Mouse (Mus musculus) megakaryocyte, embryonic 14.5 days (primary cell): ENCODE data around the gene Gm17455. TPM values are rescaled to one million over a fixed set of nuclear protein-coding genes. Genes with fewer than 3 reads are reported as not detected.

ENCODE experiments used
- H3K27me3 ChIP-seq: replicated peaks from 2 replicates; pipeline ENCODE3; 2012; ENCODE audit warnings: inconsistent platforms
- H3K36me3 ChIP-seq: replicated peaks from 2 replicates; pipeline ENCODE3; 2012; ENCODE audit warnings: low read length, inconsistent platforms, mixed read lengths
- H3K4me1 ChIP-seq: 2 replicates; pipeline ENCODE4 v1.6.1; 2012; ENCODE audit warnings: inconsistent platforms
- H3K4me3 ChIP-seq: replicated peaks from 2 replicates; pipeline ENCODE3; 2012; ENCODE audit warnings: moderate library complexity, mild to moderate bottlenecking, inconsistent platforms
- H3K9me3 ChIP-seq: 2 replicates; pipeline ENCODE4 v1.6.1; 2012; ENCODE audit warnings: inconsistent platforms
- FLI1 ChIP-seq: IDR thresholded peaks from 2 replicates; pipeline ENCODE4 v1.6.1; 2012; ENCODE audit warnings: low read length, inconsistent platforms, mixed read lengths
- GATA1 ChIP-seq: IDR thresholded peaks from 3 replicates; pipeline ENCODE4 v1.6.1; 2012; ENCODE audit warnings: mixed read lengths, low read length, inconsistent platforms, borderline replicate concordance
- polyA plus RNA-seq: library from polyadenylated mRNA; stranded (reverse); fragments of >175 nt; gene quantifications from 2 replicates; pipeline ENCODE4 v1.2.3, GENCODE M21; 2012; ENCODE audit warnings: low replicate concordance; ENCODE audit not compliant: insufficient read depth

Gm17455 gene
- polyA plus RNA-seq, 1 experiment = 0.44 TPM

GRCm38 (mm10) chr10:60411794-60412193 is 12.3 kb downstream of the Gm17455 start:
- no peaks in the 10 kb centered on the region for H3K36me3 ChIP-seq
- TF ChIP-seq FLI1 = no peak
- TF ChIP-seq GATA1 = no peak
- peaks cover 89% of the 10 kb centered on the region for H3K27me3 ChIP-seq
- no peak overlapping the region for H3K4me3 ChIP-seq
- H3K9me3 ChIP-seq = no peaks in the 10 kb centered on the region
- peaks cover 13% of the 10 kb centered on the region; the same call in 1 of the 2 replicates for H3K4me1 ChIP-seq

DNA sequence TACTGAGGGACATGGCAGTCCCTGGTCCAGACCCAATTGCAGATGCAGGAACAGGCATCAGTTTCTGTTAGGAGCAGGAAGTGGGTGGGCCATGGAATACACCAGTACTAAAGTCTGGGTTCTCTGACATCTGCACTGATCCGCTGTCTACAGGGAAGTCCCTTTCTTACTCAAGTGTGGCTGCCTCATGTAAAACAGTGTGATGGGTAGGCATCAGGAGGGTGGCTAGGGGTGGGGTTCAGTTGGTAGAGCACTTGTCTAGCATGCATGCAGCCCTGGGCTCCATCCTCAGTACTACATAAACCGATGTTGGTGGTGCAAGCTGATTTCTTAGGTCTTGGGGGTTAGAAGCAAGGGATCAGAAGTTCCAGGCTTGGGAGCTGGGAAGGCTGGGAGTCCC is 14.2 kb downstream of the Gm17455 start:
- TF ChIP-seq GATA1 (no peak), FLI1 (no peak)
- Histone ChIP-seq H3K4me1 (peaks cover 4% of the 10 kb centered on the region; the same call in 1 of the 2 replicates), H3K9me3 (no peaks in the 10 kb centered on the region), H3K27me3 (peaks cover 80% of the 10 kb centered on the region), H3K4me3 (no peak overlapping the region), H3K36me3 (no peaks in the 10 kb centered on the region)

DNA sequence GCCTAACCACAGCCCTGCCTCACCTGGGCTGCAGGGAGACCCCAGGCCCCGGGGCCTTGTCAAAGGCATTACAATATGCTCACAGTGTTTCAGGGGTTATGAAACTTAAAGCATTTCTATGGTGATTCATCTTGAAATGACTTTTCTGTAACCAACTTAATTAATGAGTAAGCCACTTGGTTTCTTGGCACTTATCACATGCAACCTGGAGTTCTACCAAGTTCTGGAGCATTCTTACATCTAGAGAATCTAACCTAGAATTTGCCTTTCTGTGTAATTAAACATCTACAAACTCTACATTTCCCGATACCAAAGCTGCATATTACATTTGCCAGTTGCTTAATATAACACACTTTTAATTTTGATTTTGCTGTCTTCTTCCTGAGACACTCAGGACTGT is 17.5 kb downstream of the Gm17455 start:
- TF ChIP-seq FLI1 (no peak), GATA1 (no peak)
- Histone ChIP-seq H3K4me1 (peaks cover 3% of the 10 kb centered on the region; the same call in 1 of the 2 replicates), H3K4me3 (no peak overlapping the region), H3K27me3 (peaks cover 67% of the 10 kb centered on the region), H3K9me3 (no peaks in the 10 kb centered on the region), H3K36me3 (no peaks in the 10 kb centered on the region)

GRCm38 (mm10) chr10:60418137-60418536 is 18.6 kb downstream of the Gm17455 start:
- no peaks in the 10 kb centered on the region for H3K36me3 ChIP-seq
- TF ChIP-seq FLI1 (no peak), GATA1 (no peak)

GRCm38 (mm10) chr10:60419624-60420023 is 20.1 kb downstream of the Gm17455 start:
- Histone ChIP-seq H3K36me3 (no peaks in the 10 kb centered on the region), H3K9me3 (no peaks in the 10 kb centered on the region), H3K27me3 (peaks cover 53% of the 10 kb centered on the region), H3K4me1 (peaks cover 3% of the 10 kb centered on the region; the same call in 1 of the 2 replicates), H3K4me3 (no peak overlapping the region)
- TF ChIP-seq FLI1 (no peak), GATA1 (no peak)

More at GRCm38 (mm10) chr10:60418137-60418536, 18.6 kb downstream of the Gm17455 start:
- peaks cover 64% of the 10 kb centered on the region for H3K27me3 ChIP-seq
- H3K9me3 ChIP-seq = no peaks in the 10 kb centered on the region
- no peak overlapping the region for H3K4me3 ChIP-seq
- peaks cover 3% of the 10 kb centered on the region; the same call in 1 of the 2 replicates for H3K4me1 ChIP-seq

DNA sequence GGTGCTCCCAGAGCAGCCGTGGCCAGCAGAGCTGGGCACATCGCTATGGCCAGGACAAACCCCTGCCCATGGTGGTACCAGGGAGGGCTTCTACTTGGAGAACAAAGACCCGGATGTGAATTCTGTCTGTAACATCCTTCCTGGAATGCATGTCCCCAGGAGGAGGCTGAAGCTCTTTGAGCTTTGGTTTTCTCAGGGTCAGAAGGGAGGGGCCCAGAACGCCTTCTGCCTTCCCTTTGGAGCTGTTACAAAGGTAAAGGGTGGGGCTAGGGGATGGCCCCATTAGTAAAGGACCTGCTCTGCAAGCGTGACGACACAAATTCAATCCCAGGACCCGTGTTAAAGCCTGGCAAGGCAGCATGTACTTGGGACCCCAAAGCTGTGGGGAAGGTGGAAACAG is 23.2 kb downstream of the Gm17455 start:
- TF ChIP-seq FLI1 = no peak
- no peak for TF ChIP-seq GATA1
- Histone ChIP-seq H3K36me3 (no peaks in the 10 kb centered on the region), H3K4me3 (no peak overlapping the region), H3K27me3 (peaks cover 54% of the 10 kb centered on the region), H3K9me3 (peaks cover 10% of the 10 kb centered on the region), H3K4me1 (peaks cover 3% of the 10 kb centered on the region; the same call in 1 of the 2 replicates)

DNA sequence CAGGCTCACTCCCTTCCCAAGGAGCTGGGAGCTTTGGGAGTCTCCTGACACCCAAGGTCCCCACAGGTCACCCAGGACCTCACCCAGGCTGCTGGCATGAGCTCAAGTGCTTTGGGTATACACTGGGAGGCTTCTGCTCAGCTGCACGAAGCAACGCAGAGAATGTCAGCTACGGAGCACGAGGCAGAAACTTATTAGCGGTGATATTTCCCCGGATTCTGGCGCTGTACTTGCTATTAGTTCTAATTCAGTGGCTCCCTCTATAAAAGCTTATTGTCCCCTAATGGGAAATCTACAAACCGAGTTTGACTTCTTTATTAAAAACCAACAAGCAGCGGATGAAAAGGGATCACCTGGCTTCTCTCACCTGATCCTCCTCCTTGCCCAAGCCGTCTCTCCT is 30.5 kb downstream of the Gm17455 start:
- TF ChIP-seq GATA1 = no peak
- TF ChIP-seq FLI1 = no peak
- Histone ChIP-seq H3K4me1 (no peaks in the 10 kb centered on the region), H3K27me3 (peaks cover 68% of the 10 kb centered on the region), H3K9me3 (peaks cover 12% of the 10 kb centered on the region), H3K4me3 (no peak overlapping the region), H3K36me3 (no peaks in the 10 kb centered on the region)

DNA sequence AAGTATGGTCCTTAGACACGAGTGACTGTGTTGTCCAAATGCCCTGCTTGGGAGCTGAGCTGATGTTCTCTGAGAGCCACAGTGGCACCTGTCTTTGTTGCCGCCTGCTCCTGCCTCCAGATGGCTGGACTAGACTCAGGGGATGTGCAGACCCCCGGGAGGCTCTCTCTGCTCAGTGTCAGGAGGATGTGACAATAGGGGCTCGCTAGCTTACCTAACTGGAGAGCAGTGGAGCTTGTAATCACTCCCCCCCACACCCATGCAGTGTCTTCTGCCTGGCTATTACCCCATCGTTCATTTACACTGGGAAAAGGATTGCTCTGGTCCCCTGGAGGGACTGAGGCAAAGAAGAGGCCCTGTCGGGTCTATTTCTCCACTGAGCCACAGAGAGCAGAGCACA is 31.1 kb downstream of the Gm17455 start:
- no peaks in the 10 kb centered on the region for H3K4me1 ChIP-seq
- peaks cover 68% of the 10 kb centered on the region for H3K27me3 ChIP-seq
- TF ChIP-seq FLI1 = no peak
- TF ChIP-seq GATA1 = no peak
- no peaks in the 10 kb centered on the region for H3K36me3 ChIP-seq
- peaks cover 6% of the 10 kb centered on the region for H3K9me3 ChIP-seq
- no peak overlapping the region for H3K4me3 ChIP-seq

- no peaks in the 10 kb centered on the region for H3K36me3 ChIP-seq
- 0 out of 2 replicates have a peak, but pooled peaks cover 5% of the 10 kb centered on the region for H3K9me3 ChIP-seq
- no peak for TF ChIP-seq FLI1
- no peak for TF ChIP-seq GATA1
- H3K27me3 ChIP-seq = peaks cover 70% of the 10 kb centered on the region
- H3K4me3 ChIP-seq = no peak overlapping the region
- no peaks in the 10 kb centered on the region for H3K4me1 ChIP-seq
Measured at GRCm38 (mm10) chr10:60432679-60433078, 33.2 kb downstream of the Gm17455 start.

- Histone ChIP-seq H3K4me3 (no peak overlapping the region), H3K27me3 (peaks cover 30% of the 10 kb centered on the region), H3K9me3 (peaks cover 16% of the 10 kb centered on the region), H3K36me3 (no peaks in the 10 kb centered on the region), H3K4me1 (no peaks in the 10 kb centered on the region)
- TF ChIP-seq GATA1 (no peak), FLI1 (no peak)
Measured at GRCm38 (mm10) chr10:60442321-60442720, 42.8 kb downstream of the Gm17455 start.

DNA sequence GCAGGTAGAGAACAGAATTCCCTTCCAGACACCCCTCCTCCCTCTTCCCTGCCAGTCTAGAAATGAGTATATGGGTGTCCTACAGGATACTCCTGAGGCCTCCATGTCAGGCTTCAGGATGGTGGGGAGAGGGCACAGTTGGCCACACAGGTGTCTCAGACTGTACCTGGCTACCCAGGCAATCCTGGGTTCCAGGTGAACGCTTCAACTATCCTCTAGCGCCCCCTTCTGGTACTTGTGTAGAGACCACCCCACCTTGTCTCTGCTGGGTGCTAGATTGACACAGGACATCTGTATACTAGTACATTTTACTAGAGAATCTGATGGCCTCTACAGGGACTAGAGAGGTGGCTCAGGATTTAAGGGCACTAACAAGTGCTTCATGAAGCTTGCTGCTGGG is 43.6 kb downstream of the Gm17455 start:
- Histone ChIP-seq H3K4me1 (no peaks in the 10 kb centered on the region), H3K4me3 (no peak overlapping the region), H3K36me3 (no peaks in the 10 kb centered on the region), H3K27me3 (peaks cover 30% of the 10 kb centered on the region), H3K9me3 (peaks cover 16% of the 10 kb centered on the region)
- TF ChIP-seq GATA1 = no peak
- no peak for TF ChIP-seq FLI1
